Mouse (Mus musculus) kidney, adult 8-10 months (tissue): ENCODE measurements around the gene Lpin2.
A peak's percentile ranks its signal among the peaks of the same experiment; 100 is the strongest.

Source experiments
- DNase-seq, 2 experiments: peaks; one replicate each; pipeline ENCODE4 v3.0.0; 2022

Lpin2 gene

DNA sequence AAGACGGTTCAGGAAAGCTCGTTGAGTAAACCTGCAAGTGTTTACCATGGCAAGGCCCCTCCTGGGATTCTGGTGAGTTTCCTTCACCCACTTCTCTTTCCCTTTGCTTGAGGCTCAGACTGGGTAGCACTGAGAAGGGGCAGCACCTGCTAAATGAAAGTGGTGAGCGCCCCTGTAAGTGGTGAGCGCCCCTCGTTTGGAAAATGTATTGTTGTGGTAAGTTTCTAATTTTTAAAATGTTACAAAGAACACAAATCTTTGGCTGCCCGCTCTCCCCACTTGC is 22.4 kb downstream of the Lpin2 start:
- no peak for DNase-seq

DNA sequence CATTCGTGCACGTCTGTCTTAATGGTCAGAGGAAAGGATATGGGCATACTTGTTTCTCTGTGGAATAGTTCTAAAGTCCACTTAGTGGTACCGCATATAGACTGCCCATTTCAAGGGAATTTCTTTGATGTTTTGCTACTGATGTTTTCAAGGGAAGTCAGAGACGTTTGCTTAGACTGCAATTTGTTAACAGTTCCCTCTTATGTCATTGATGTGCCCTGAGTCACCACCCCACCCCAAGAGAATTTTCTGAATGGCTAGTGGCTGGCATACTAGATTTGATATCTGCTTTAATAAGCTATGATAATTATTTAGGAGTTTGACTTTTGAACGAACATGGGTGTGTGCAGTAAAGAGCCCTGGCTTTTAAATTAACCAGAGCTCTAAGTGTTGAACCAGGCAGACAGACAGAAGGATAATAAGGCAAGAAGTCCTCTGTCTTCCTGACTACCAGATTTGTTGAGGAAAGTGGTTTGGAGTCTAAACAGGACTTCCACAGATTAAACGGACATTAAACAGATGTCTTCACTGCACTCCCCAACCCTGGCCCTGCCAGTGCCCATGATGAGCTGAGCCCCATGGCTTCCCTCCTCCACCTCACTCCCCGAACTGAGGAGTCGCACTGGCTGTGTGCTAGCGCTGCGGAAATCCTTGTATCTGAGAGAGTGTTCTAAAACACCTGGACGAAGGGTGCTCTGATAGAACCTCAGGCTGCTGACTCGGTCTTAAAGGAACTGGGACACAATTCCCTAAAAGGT is 24.0 kb downstream of the Lpin2 start:
- no peak for DNase-seq

DNA sequence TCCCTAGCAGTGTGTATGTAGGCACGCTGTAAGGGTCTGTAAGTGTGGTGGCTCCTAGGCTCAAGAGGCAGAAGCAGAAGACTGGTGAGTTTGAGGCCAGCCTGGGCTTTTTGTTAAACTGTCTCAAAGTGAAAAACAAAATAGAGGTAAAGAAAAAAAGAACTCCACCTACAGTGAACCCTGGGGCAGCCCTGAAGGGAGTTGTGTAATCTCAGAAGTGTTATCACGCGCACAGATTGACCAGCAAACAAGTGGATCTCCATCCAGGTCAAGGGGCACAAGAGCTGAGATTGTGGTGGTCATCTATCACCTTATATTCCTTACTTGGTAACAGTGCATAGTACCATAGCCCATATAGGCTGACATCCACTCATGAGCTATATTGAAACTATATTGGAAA is 24.9 kb downstream of the Lpin2 start:
- DNase-seq = no peak

DNA sequence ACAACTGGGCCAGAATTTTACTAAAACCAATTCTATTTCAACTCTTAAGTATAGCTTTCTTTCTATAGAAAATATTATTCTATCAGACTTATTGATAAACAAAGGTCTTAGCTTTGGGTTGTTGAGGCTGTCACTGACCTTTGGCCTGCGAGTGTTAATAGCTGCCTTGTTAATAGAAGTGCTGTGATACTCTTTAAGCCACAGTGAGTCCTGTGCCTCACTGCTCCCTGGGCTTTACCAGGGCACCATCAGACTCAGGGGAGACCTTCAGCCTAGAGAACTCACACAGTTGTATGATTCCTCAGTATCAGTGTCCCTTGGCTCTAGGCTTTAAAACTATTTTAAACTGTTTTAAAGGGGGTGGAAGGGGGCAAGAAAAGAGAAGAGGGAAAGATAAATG is 26.0 kb downstream of the Lpin2 start:
- DNase-seq = no peak

DNA sequence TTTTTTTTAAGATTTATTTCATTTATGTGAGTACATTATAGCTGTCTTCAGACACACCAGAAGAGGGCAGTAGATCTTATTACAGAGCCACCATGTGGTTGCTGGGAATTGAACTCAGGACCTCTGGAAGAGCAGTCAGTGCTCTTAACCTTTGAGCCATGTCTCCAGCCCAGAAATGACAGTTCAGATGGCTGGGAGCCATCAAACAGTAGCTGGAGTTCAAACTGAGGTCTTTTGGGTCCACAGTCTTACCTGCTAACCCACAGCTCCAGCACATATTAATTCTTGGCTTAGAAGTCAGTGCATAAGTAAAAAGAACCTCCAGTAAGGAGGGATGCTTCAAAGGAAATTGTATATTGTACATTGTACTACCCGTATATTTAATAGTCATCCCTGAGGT is 26.6 kb downstream of the Lpin2 start:
- no peak for DNase-seq

DNA sequence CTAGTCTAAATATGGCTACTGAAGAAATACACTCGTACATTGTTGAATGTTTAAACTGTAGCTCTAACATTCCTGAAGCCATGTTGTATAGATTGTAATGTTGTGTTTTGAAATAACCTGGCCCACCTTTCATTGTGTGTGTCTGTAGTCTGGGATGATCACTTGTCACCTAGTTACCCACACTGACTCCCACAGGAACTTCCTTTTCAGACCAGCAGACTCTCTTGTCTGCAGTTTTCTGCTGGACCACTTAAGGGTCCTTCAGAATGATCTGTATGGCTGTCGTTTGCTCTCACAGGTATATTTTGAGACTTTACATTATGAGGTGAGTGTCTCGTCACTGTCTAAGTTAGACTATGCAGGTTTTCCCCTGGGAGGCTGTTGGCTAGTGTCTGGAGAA is 27.6 kb downstream of the Lpin2 start:
- DNase-seq = no peak

DNA sequence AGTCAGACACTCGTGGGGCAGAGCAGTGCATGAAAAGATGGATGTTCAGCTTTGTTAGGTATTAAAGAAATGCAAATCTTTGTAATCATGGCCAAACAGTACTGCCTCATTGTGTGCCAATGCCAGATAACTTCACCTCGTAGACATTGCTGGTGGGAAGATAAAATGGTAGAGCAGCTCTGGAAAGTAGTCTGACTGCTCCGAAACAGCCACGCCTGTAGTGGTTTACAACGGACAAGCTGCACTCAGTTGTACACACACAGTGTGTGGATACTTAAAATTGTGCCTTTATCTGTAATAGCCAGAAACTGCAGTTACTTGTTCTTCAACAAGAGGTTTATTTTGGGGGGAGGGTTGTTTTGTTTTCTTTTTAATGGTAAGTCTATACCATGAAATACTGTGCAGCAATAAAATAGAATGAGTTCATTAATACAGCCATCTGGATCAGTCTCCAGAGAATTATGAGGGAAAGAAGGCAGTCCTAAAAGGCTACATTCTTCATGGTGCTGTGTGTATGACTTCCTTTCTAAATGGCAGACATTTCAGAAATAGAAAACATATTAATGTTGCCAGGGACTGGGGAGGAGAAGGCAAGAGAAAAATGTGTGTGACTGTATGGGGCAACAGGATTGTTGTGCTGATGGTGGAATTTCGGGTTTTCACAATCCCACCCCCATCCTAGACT is 29.7 kb downstream of the Lpin2 start:
- DNase-seq = no peak

DNA sequence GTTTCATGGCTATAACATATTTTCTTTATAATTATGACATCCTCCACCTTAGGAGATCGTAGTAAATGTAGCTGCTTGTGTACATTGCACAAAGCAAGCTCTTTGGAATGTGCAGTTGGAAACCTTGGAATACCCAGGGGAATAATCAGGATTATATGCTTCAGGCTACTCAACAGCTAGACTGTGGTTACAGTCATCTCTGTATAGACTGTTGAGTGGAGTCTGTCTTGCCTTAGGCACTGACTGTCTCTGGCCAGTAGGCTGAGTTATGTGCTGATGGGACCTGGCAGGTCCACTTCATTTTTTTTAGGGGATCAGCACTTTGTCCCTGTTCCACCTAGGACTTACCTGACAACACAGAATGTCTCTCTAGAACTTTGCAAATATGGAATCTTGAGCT is 31.3 kb downstream of the Lpin2 start:
- DNase-seq = no peak

DNA sequence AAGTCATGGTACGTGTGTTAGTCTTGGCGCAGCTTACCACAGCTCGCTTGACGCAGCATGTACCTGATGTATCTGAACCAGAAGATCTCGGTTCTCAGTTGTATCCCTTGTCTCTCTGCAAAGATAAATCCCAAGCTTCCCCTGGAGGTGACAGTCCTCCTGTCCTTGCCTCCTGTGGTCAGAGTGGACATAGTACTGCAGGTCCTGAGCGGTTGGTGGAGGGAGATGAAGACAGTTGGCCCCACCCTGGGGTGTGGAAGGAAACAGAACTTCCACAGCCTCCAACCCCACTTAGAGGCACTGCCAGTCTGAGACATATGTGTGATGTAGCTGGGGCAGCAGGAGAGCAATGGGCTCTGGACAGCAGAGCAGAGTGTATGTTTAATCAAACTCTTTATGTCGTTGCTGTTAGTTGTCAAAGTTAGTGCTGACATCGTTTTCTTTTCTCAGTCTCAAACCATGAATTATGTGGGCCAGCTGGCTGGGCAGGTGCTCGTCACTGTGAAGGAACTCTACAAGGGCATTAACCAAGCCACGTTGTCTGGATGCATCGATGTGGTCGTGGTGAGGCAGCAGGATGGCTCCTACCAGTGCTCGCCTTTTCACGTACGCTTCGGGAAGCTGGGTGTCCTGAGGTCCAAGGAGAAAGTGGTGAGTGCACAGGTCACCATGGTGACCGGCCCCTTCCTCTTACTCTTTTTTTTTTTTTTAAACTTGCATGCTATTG is 32.3 kb downstream of the Lpin2 start:
- no peak for DNase-seq

DNA sequence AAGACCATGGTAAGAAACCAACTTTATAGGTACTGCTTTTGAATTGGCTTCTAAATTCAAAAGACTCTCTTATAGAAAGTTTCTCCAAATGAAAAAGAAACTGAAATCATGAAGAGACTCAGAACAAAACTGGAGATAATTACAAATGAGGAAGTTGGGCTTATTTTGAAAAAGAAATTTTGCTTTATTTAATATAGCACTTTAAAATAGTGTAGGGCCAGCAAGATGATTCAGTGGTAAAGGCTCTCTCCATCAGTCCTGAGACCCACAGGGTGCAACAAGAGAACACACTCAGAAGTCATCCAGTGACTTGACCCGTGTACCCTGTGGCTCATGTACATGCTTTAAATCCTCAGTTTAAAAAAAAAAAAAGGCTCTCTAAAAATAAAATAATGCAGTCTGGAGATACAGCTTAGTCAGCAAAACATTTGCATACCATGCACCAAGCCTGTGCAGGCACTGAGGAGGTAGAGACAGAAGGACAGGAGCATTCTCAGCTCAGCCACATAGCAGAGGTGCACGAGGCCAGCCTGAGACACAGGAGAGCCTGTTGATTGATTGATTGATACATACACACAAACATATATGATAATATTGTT is 33.0 kb downstream of the Lpin2 start:
- DNase-seq = no peak

DNA sequence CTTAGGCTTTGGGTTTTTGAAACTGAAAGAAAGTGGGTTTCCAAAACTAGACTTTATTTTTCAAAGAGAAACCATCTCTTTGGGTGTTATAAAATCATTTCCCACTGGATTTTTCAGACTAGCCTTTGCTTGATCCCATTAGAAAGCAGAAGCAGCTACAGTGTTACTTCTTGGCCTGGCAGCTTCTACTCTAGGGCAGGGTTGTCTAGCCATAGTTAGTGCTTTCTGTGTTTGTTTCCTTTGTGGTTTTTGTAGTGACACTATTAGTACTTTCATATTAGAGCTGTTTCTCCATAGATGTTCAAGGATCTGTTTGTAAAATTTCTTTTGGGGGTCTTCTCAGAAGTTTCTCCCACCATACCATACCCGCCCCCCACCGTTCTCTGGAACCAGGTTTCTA is 33.9 kb downstream of the Lpin2 start:
- no peak for DNase-seq

DNA sequence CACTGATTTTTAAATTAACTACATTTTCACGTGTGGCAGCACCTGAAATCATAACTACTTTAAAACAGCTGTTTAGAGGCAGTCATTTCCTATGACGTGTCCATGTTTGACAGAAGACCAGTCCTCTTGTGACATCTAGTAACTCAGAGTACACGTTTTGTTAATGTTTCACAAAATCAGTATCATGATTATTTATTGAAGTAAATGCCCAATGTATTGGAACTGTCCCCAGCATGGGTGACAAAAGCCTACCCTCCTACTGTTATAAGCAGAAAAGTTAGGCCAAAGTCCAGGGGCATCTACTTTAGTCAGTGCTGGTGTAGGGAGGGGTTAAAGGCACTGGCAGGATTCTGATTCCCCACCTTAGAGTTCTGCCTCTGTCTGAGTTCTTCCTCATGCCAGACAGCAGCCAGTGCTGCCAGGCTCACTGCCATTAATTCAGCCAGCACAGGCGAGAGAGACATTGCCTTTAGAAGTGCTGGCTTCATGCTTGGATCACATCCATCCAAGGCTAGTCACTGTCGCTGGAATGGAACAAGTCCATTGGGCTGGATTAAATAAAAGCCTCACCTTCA is 34.8 kb downstream of the Lpin2 start:
- peak; percentile 36 to 60 for DNase-seq

DNA sequence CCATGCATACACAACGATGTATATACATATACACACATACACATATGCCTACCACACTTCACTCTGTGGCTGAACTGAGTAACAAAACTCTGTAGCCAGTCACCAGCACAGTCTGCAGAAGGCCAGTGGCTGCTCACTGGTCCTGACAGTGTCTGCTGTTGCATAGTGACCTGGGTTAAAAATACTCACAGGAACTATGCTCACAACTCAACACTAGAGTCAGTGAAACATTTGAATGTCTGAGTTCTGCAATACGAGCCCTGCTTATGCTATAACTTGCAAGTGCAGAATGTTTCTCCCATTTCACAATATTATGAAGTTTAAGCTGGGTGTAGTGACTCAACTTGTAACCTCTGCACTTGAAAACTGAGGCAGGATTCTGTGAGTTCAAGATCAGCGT is 39.0 kb downstream of the Lpin2 start:
- no peak for DNase-seq

DNA sequence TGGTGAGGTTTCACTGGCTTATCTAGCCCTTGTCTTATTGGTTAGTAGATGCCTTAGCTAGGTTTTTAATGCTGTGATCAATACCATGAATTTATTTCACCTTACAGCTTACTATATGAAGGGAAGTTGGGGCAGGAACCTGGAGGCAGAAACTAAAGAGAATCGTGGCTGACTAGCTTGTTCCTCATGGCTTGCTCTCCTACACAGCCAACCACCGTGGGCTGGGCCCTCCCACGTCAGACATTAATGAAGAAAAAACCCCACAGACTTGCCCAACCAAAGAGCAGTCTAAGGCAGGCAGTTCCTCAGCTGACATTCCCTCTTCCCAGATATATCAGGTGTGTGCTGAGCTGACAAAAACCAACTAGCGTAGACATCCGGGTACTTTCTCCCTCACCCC is 41.3 kb downstream of the Lpin2 start:
- no peak for DNase-seq

DNA sequence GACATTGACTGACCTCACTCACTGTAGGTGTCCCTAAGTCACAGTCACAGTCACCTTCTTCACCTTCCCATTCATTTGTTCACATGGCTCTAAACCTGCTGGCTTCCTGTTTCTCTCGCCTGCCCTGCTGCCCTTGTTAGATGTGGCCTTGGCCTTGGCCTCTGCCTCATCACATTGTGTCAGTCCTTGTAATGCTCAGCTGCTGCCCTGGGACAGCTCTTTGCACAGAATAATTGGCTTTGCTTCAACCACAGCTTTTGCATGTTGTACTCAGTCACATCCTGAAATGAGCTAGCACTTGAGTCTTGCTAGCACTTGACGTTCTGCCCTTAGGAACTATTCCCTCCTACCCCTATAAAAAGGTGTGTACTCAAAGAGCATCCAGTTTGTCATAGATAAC is 42.2 kb downstream of the Lpin2 start:
- no peak for DNase-seq

DNA sequence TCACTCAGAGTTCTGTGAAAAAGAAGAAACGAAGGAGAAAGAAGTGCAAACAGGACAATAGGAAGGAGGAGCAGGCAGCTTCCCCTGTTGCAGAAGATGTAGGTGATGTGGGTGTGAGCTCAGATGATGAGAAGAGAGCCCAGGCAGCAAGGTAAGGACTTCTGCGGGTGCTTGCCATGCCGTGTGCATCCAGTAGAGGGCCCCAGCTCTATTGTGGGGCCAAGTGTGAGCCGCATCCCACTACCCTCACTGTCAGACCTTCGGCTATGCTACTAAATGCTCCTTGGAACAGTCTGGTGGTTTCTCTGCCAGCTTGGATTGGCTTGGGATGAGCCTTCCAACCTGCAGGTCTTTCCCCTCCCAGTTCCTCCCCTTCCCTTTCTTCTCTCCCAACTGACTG is 42.7 kb downstream of the Lpin2 start:
- no peak for DNase-seq

DNA sequence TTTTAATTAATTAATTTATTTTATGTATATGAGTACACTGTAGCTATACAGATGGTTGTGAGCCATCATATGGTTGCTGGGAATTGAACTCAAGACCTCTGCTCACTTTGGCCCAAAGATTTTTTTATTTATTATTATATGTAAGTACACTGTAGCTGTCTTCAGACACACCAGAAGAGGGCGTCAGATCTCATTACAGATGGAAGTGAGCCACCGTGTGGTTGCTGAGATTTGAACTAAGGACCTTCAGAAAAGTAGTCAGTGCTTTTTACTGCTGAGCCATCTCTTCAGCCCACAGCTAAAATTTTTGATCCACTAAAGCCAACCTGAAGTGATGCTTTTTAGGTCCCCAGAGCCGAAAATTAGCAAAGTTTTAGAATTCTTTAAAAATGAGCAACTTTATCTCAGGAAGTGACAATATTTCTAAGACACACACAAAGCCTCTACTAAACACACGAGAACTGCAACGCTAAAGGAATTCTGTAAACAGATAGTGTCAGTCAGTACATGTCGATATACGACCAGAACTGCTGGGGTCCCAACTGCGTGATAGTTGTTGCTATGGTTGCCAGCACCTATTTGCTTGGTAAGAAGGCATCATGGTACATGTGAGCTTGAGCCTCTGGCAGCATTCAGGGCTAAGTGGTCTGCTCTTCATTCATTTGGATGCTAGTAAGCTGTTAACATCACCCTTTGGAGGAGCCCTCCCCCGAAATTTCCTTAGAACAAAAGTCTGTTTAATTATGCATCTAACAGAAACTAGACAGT is 45.0 kb downstream of the Lpin2 start:
- no peak for DNase-seq

DNA sequence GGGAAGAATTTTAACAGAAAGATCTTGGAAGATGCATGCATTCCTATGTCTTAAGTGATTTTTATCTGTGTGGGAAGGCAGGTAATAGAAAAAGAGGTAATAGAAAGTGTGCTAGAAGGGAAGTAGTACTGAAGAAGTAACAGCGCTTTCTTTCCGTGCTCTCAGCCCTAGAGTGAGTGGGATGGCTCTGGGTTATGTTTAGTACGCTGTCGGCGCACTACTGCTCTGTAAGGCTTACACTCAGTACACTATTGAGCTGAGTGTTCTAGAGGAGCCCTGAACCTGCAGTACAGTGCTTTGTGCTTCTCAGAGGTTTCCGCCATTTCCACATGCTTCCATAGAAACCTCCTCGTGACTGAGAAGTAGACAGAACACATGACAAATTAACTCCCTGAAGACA is 46.3 kb downstream of the Lpin2 start:
- no peak for DNase-seq

DNA sequence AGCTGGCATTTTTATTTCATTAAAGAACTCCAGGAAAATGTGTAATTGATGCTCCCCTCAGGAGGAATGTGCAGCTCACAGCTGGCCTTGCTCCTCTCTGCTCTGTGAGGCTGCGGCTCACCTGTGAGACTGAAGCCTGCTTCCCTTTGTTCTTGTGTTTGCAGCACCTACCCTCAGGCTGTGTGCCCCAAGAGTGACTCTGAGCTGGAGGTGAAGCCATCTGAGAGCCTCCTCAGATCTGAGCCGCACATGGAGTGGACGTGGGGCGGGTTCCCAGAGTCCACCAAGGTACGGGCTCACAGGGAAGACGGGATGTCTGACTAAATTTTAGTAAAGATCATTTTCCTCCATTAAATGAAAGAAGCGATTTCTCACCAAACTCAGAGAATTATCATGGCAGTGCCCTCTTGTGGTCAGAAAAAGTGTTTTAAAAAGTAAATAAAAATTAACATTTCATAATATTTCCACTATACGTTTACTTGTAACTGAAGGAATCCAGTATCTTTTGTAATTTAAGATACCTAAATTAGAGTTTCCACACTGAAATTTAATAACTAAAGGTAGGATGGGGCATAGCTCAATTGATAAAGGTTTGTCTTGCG is 47.8 kb downstream of the Lpin2 start:
- no peak for DNase-seq

DNA sequence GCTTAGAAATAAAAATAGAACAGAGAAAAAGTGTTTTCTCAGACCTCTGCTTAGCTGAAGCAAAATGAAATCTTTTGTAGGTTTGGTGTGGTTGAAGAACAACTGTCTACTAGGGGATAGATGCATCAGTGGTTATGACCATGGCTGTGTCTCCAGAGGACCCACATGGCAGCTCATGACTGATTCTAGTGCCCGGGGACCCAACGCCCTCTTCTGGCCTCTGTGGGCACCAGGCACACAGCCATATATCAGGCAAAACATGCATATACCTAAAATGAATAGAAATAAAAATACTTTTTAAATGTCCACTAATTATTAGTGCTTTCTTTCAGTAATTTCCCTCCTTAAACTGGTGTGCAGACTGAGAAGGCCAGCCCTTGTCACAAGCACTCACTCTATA is 49.6 kb downstream of the Lpin2 start:
- no peak for DNase-seq

DNA sequence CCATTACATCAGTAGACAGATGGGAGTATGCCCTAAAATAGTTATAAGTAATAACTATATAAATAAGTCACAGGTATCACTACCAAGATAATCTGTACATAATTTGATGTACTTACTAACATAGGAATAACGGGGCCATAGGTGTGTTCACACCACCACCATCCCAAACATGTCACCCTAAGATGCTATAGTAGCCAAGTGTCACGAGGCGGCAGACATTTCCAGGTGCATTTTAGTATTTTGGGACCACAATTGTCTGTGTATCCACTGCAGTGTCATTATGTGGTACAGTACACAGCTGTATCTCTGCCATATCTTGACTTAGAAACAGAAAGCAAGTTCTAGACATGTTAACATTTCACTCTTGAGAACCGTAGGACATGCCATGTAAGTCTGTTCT is 50.9 kb downstream of the Lpin2 start:
- DNase-seq = no peak

DNA sequence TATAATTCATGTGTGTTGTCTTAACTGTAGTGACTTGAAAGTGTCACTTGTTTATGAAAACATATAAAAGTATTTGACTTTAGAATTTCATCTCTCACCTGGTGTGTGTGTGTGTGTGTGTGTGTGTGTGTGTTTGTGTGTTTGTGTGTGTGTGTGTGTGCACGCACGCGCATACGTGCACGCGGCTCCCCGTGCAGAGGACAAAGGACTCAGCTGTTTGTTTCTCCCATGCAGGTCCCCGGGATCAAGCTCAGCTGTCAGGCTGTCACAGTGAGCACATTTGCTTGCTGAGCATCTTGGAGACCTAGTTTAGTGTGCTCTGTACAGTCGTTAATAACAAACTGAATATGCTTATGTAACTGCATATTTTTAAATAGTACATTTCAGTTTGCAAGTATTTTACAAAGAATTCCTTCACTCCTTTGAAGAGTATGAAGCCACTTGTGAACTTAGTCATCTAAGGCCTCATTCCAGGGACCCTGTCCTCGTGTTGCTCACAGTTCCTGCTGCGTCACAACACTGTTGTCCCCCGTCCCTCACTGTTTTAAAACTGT is 51.8 kb downstream of the Lpin2 start:
- no peak for DNase-seq
